Mouse (Mus musculus) kidney, adult 2 months (tissue): ENCODE data around the gene Rpl38. TPM values are rescaled to one million over a fixed set of nuclear protein-coding genes. Genes with fewer than 3 reads are reported as not detected.

Experiments used
- DNase-seq: peaks from one replicate; pipeline ENCODE4 v3.0.0; 2021
- H3K27ac ChIP-seq: fragments of 200-500 bp; 2 replicates; pipeline ENCODE4 v1.5.1; 2012; ENCODE audit warnings: low read depth, low read length, control low read depth, inconsistent platforms; ENCODE audit not compliant: insufficient read depth
- H3K27me3 ChIP-seq: fragments of 200-500 bp; replicated peaks from 2 replicates; pipeline ENCODE4 v1.6.1; 2012; ENCODE audit warnings: mild to moderate bottlenecking, moderate library complexity, low read length, inconsistent platforms; ENCODE audit not compliant: control insufficient read depth, insufficient read depth
- H3K36me3 ChIP-seq: fragments of 200-500 bp; 2 replicates; pipeline ENCODE4 v1.6.1; 2012; ENCODE audit warnings: mild to moderate bottlenecking, moderate library complexity, low read length, inconsistent platforms; ENCODE audit not compliant: control insufficient read depth, insufficient read depth
- H3K4me1 ChIP-seq: fragments of 200-500 bp; 2 replicates; pipeline ENCODE4 v1.6.1; 2011; ENCODE audit warnings: low read length; ENCODE audit not compliant: control insufficient read depth, insufficient read depth
- H3K4me3 ChIP-seq: fragments of 200-500 bp; 2 replicates; pipeline ENCODE4 v1.5.1; 2011; ENCODE audit warnings: mild to moderate bottlenecking, low read depth, low read length, control low read depth; ENCODE audit not compliant: insufficient read depth
- CTCF ChIP-seq: fragments of 200-500 bp; conservative IDR thresholded peaks from 2 replicates; pipeline ENCODE4 v1.5.1; 2011; ENCODE audit warnings: low read depth, mild to moderate bottlenecking, control low read depth, low read length, moderate library complexity, mixed read lengths; ENCODE audit not compliant: insufficient read depth, insufficient read length
- POLR2A ChIP-seq: fragments of 200-500 bp; IDR thresholded peaks from one replicate; pipeline ENCODE4 v1.6.1; 2011; ENCODE audit warnings: low read depth, low read length, control low read depth
- WGBS: fragments of 180-500 bp; shearing (Covaris S2); methylation state at CpG from one replicate; pipeline ENCODE4 v1.1.7; 2018; 5-methylcytosine and 5-hydroxymethylcytosine counted together
- polyA plus RNA-seq: library from polyadenylated mRNA; depleted of rRNA; stranded (reverse); fragments of >200 nt; gene quantifications from 2 replicates; pipeline ENCODE4 v1.2.3, GENCODE M21; 2012

Gene Rpl38
- polyA plus RNA-seq, 1 experiment, result 738 TPM

DNA sequence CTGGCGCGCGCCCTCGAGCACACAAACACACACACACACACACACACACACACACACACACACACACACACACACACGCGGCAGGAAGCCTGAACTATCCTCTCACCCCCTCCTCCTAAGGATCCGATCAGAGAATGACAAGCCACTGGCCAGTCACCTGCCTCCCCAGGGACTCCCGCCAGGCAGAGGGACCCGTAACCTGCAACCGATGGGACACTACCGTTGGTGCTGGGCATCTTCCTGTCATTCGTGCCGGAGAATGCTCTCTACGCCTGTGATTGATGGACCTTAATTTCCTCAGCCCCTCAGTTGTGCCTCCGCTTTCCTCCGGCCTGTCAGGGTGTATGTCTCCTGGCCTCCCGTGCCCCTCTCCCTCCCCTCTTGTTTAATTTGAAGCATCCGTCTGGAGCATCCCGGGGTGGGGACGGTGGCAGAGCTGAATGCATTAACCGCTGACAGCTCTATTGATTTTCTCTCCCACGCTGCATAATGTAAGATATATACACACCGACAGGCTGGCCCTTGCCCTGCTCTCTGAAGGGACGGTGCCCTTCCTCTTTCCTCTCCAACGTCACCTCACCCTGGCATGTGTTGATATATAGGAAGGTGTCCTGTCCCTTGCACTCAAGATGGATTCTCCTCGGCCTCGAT, 11.2 kb upstream of the Rpl38 start:
- TF ChIP-seq POLR2A (no peak), CTCF (no peak)
- H3K27me3 ChIP-seq, result no peaks in the 10 kb centered on the region
- no peak overlapping the region for H3K27ac ChIP-seq
- no peaks in the 10 kb centered on the region for H3K4me1 ChIP-seq
- no peak overlapping the region for H3K4me3 ChIP-seq
- WGBS, result 26% methylated on average over 27 of the region's 27 CpGs
- no peaks in the 10 kb centered on the region for H3K36me3 ChIP-seq
- no peak for DNase-seq

- 19% methylated on average over 7 of the region's 7 CpGs for WGBS
- peak; percentile 26 for DNase-seq
- no peaks in the 10 kb centered on the region for H3K27me3 ChIP-seq
- H3K27ac ChIP-seq, result no peak overlapping the region
- H3K4me3 ChIP-seq, result no peak overlapping the region
- H3K36me3 ChIP-seq, result no peaks in the 10 kb centered on the region
- no peaks in the 10 kb centered on the region for H3K4me1 ChIP-seq
- TF ChIP-seq CTCF (peak; percentile 57), POLR2A (no peak)
Observed at GRCm38 (mm10) chr11:114657737-114658136, 10.6 kb upstream of the Rpl38 start.

DNA sequence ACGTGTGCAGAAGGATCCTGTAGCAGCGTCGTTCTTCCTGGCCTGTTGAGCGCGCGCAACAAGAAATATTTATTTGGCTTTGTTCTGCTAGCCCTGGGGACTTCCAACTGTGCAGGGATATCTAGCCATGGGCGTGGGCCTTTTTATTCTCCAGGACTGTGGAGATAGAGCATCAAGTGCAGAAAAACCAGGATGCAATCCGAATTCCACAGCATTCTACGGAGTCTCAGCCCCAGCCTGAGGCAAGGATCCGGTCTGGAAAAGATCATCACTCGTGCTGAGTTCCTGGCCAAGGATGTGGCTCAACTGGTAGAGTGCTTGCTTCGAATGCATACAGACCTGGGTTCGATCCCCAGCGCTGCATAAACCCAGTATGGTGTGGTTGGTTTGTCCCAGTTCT, 6.2 kb upstream of the Rpl38 start:
- no peak for DNase-seq
- Histone ChIP-seq H3K4me3 (no peak overlapping the region), H3K27ac (no peak overlapping the region), H3K4me1 (no peaks in the 10 kb centered on the region), H3K27me3 (no peaks in the 10 kb centered on the region), H3K36me3 (no peaks in the 10 kb centered on the region)
- TF ChIP-seq POLR2A, result no peak
- TF ChIP-seq CTCF, result no peak
- 90% methylated on average over 14 of the region's 14 CpGs for WGBS

DNA sequence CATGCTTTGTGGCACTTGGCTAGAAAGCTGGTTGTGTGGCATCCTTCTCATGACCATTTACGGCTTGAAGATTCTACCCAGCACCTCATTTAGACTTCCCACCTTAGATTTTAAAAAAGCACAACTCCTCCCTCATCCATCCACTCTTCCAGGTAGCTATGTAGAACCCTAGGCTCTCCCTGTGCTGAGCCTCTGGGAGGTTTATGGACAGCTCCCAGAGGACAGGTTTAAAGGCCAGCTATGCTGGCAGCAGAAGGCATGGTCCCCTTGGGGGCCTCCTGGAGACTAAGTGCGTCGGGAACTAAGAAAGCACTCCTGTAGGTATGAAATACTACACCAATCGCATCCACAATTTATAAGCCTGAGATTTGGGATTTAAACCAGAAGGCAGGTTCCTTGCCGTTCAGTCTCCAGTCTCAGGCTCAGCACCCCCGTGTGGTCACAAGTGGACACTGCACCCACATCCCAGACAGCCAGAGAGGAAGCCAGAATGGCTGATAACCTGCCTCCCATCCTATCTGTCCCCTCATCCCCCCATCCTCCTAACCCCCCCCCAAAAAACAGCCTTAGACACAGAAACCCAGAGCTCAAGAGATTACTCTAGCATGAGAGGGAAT, 5.5 kb upstream of the Rpl38 start:
- no peaks in the 10 kb centered on the region for H3K27me3 ChIP-seq
- peak; percentile 51 for DNase-seq
- WGBS, result 32% methylated on average over 6 of the region's 6 CpGs
- TF ChIP-seq CTCF (peak; percentile 70), POLR2A (no peak)
- H3K4me1 ChIP-seq, result no peaks in the 10 kb centered on the region
- no peak overlapping the region for H3K27ac ChIP-seq
- no peaks in the 10 kb centered on the region for H3K36me3 ChIP-seq
- no peak overlapping the region for H3K4me3 ChIP-seq

- Histone ChIP-seq H3K36me3 (no peaks in the 10 kb centered on the region), H3K27me3 (no peaks in the 10 kb centered on the region), H3K27ac (no peak overlapping the region), H3K4me1 (no peaks in the 10 kb centered on the region), H3K4me3 (no peak overlapping the region)
- 50% methylated on average over 7 of the region's 7 CpGs for WGBS
- DNase-seq, result no peak
- no peak for TF ChIP-seq CTCF
- no peak for TF ChIP-seq POLR2A
Observed at GRCm38 (mm10) chr11:114664164-114664563, 4.2 kb upstream of the Rpl38 start.

- H3K27me3 ChIP-seq, result no peaks in the 10 kb centered on the region
- whole genome bisulfite sequencing, result 59% methylated on average over 2 of the region's 2 CpGs
- peaks cover 5% of the 10 kb centered on the region for H3K4me1 ChIP-seq
Observed at GRCm38 (mm10) chr11:114665463-114665862, 2.9 kb upstream of the Rpl38 start.

GRCm38 (mm10) chr11:114666786-114667185, 1.5 kb upstream of the Rpl38 start:
- no peak overlapping the region for H3K27ac ChIP-seq
- DNase-seq, result no peak
- no peaks in the 10 kb centered on the region for H3K27me3 ChIP-seq
- no peak overlapping the region for H3K4me3 ChIP-seq
- TF ChIP-seq POLR2A (no peak), CTCF (no peak)
- peaks cover 12% of the 10 kb centered on the region for H3K4me1 ChIP-seq
- no peaks in the 10 kb centered on the region for H3K36me3 ChIP-seq
- 16% methylated on average over 13 of the region's 13 CpGs for WGBS

More at GRCm38 (mm10) chr11:114665463-114665862, 2.9 kb upstream of the Rpl38 start:
- Histone ChIP-seq H3K27ac (no peak overlapping the region), H3K36me3 (no peaks in the 10 kb centered on the region), H3K4me3 (no peak overlapping the region)
- TF ChIP-seq CTCF (no peak), POLR2A (no peak)
- DNase-seq, result no peak
